Mouse (Mus musculus) adrenal gland, adult (tissue): ENCODE results near the gene Spata5.

Experiments used
- DNase-seq, 2 experiments: peaks; one replicate each; pipeline ENCODE4 v3.0.0; 2022 to 2023; ENCODE audit warnings: low spot score in 1 of 2; ENCODE audit not compliant: inconsistent age in 2 of 2

Gene Spata5

GRCm38 (mm10) chr3:37420072-37420471 lies 376 bp downstream of the Spata5 start, which contains the start of gene Nudt6:
Gene Nudt6, minus strand, starts transcription at chr3:37420211.
- DNase-seq, result peak; percentile 93 to 97

DNA sequence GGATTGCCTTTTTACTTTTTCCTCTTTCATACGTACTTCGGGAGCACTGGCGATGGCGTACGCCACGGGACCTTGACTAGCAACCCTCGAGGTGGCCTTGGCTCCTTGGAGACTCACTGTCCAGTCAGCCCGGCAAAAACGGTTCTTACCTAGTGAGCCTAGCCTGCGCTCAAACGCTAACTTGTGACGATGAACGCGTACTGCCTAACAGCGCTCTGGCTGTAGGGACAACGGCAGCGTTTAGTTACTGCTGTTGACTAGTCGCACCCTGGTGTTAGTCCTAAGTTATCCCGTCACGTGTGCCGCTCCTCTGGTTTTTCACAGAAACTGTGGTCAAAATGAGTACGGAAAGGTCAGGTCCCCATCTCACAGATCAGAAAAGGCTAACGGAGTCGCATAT lies 945 bp downstream of the Spata5 start:
- peak; percentile 76 to 91 for DNase-seq

GRCm38 (mm10) chr3:37421179-37421578 lies 1.5 kb downstream of the Spata5 start:
- DNase-seq, result peak in 1 of 2 experiments; percentile 41

- DNase-seq, result no peak
Measured at GRCm38 (mm10) chr3:37426069-37426468, 6.4 kb downstream of the Spata5 start.

GRCm38 (mm10) chr3:37430359-37430758 lies 10.7 kb downstream of the Spata5 start:
- DNase-seq, result no peak

DNA sequence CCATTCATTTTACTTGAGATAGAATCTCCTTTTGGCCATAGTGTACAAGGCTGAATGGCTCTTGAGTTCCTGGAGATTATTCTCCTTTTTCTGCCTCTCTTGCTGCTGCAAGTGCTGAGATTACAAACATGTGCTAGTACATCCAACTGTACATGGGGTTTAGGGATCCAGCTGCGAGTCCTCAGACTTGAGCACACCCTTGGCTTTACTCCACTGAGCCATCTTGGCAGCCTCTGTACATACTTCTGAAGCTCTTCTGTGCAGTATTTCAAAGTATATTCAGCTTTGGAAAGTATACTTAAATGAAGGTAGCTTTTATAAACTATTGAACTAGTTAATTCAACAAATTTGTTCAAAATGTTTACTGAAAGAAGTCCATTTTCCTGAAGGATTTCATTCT lies 20.1 kb downstream of the Spata5 start:
- DNase-seq, result no peak

GRCm38 (mm10) chr3:37443409-37443808 lies 23.7 kb downstream of the Spata5 start:
- no peak for DNase-seq

DNA sequence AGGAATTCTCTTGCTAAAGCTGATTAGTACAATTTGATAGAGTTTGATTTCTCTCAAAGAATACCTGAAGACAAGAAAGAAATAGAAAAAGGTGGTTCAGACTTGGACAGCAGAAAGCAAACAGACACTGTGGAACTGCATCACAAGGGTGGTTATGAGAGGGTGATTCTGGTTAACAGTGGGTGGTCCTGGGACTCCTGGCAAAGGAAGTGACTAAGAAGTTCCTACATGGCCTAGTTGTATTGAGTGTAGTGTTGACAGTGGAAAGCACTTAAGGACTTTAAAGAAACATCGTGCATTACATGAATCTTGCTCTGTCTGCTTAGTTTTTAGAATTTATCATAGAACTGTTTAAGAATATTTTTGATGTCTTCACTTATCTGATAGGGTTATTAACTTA lies 36.3 kb downstream of the Spata5 start:
- no peak for DNase-seq

GRCm38 (mm10) chr3:37468170-37468569 lies 48.5 kb downstream of the Spata5 start:
- DNase-seq, result no peak

GRCm38 (mm10) chr3:37469353-37469752 lies 49.7 kb downstream of the Spata5 start:
- no peak for DNase-seq

DNA sequence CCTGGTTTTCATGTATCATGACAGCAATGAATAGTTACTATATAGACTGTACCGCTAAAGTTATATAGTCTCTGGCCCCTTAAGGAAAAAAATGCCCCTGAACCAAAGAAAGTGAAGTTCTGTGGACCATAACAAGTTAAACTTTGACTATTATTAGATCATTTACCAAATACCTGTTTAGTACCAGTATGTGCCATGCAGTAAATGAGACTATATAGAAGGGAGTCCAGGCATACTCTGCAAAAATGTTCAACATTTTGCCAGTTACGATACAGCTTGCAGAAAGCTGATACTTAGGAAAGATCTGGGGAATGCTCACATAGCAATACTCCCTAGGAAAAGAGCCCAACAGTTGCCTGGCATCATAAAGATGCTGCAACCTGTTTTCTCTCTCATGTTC lies 51.2 kb downstream of the Spata5 start:
- DNase-seq, result no peak

DNA sequence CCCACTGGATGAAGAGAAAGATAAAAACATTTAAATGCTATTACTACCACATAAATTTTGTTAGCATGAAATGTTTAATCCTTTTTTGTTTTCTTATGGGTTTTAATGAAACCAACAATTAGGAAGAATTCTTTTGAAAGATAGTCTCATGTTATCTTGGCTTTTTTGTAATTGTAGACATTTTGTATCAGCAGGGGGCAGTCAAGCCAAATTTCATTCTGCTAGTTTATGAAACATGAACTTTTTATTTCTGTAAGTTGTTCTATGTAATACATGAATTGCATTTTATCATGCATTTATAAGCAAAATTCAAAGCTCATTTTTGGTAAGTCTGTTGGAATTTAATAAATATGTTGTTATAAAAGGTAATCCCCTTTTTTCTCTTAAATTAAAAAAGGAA lies 52.8 kb downstream of the Spata5 start:
- peak in 1 of 2 experiments; percentile 61 for DNase-seq

GRCm38 (mm10) chr3:37476485-37476884 lies 56.8 kb downstream of the Spata5 start:
- DNase-seq, result no peak

DNA sequence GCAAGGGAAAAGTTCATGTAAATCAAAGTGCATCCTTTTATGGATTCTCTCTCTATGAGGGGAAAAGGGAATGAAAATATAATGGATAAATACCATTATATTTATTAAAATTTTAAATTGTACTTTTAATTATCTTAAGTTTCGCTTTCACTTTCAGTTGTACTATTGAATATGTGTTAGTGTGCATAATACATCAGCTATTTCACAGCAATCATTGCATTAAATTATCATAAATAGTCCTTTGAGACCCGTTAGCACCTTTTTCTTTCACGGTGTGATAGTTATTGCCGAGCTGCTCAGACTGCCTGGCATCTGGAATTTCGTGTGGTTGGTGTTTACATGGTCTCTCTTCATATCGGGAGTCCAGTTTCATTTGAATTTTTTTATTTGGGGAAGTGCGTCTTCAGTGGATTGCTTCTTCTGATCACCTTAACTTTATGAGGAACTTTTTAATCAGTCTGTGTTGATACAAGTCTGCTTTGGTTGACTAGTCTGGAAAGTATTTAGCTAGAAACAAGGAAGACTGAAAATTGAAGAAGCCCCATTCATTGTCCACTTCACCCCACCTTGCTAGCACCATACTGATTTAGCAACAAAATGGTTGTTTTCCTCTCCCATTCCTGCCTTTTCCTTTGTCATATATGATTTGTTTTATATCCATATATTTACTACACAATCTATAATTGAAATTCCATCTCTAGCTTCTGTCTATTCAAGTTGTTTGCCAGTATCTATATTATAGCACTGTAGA lies 57.9 kb downstream of the Spata5 start:
- DNase-seq, result peak in 1 of 2 experiments; percentile 41

GRCm38 (mm10) chr3:37479771-37480170 lies 60.1 kb downstream of the Spata5 start:
- no peak for DNase-seq

DNA sequence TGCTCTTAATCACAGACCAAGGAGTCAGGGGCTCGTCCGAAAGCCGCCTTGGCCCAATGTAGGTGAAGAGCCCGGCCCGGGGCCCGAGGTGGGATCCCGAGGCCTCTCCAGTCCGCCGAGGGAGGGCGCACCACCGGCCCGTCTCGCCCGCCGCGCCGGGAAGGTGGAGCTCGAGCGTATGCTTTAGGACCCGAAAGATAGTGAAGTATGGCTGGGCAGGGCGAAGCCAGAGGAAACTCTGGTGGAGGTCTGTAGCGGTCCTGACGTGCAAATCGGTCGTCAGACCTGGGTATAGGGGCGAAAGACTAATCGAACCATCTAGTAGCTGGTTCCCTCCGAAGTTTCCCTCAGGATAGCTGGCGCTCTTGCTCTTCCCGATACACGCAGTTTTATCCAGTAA lies 61.6 kb downstream of the Spata5 start:
- DNase-seq, result no peak

GRCm38 (mm10) chr3:37482720-37483119 lies 63.0 kb downstream of the Spata5 start:
- DNase-seq, result no peak

- DNase-seq, result no peak
Measured at GRCm38 (mm10) chr3:37483709-37484265, 64.1 kb downstream of the Spata5 start.

- no peak for DNase-seq
Measured at GRCm38 (mm10) chr3:37487639-37488038, 67.9 kb downstream of the Spata5 start.

GRCm38 (mm10) chr3:37488173-37488572 lies 68.5 kb downstream of the Spata5 start:
- DNase-seq, result no peak

- no peak for DNase-seq
Measured at GRCm38 (mm10) chr3:37490025-37490424, 70.3 kb downstream of the Spata5 start.

GRCm38 (mm10) chr3:37500939-37501338 lies 81.2 kb downstream of the Spata5 start:
- DNase-seq, result no peak

- no peak for DNase-seq
Measured at GRCm38 (mm10) chr3:37502552-37502951, 82.9 kb downstream of the Spata5 start.
